Mouse (Mus musculus) lung, embryonic 14.5 days (tissue): Measurements from ENCODE around the gene Vmp1. TPM values are rescaled to one million over a fixed set of nuclear protein-coding genes. Genes with fewer than 3 reads are reported as not detected.

Experiments used
- ATAC-seq: fragments of 200-750 bp; cut with Nextera tagmentation; 2 replicates; pipeline ENCODE4 v1.8.0; 2017; ENCODE audit warnings: mild to moderate bottlenecking, moderate TSS enrichment, moderate library complexity; ENCODE audit not compliant: insufficient read depth
- DNase-seq: peaks from one replicate; pipeline ENCODE4 v3.0.0-alpha.2; 2015
- H3K27ac ChIP-seq: fragments of 300-500 bp; sonication (generic); 2 replicates; pipeline ENCODE4 v1.5.1; 2014; ENCODE audit warnings: low read depth, mild to moderate bottlenecking, moderate library complexity
- H3K27me3 ChIP-seq: fragments of 300-500 bp; sonication (generic); 2 replicates; pipeline ENCODE4 v1.6.1; 2014; ENCODE audit warnings: low read length, control low read depth; ENCODE audit not compliant: insufficient read depth
- H3K36me3 ChIP-seq: fragments of 300-500 bp; sonication (generic); 2 replicates; pipeline ENCODE4 v1.6.1; 2014; ENCODE audit warnings: control low read depth; ENCODE audit not compliant: insufficient read depth
- H3K4me1 ChIP-seq: fragments of 300-500 bp; sonication (generic); 2 replicates; pipeline ENCODE4 v1.6.1; 2014; ENCODE audit warnings: antibody characterized with exemption, control low read depth; ENCODE audit not compliant: insufficient read depth
- H3K4me2 ChIP-seq: fragments of 300-500 bp; sonication (generic); 2 replicates; pipeline ENCODE4 v1.6.1; 2014; ENCODE audit warnings: mild to moderate bottlenecking
- H3K4me3 ChIP-seq: fragments of 300-500 bp; sonication (generic); 2 replicates; pipeline ENCODE4 v1.5.1; 2014; ENCODE audit warnings: low read depth, low read length
- H3K9ac ChIP-seq: fragments of 300-500 bp; sonication (generic); 2 replicates; pipeline ENCODE4 v1.6.1; 2014
- H3K9me3 ChIP-seq: fragments of 300-500 bp; sonication (generic); 2 replicates; pipeline ENCODE4 v1.6.1; 2016; ENCODE audit warnings: low read depth, low read length, control low read depth
- CTCF ChIP-seq: IDR thresholded peaks from 2 replicates; pipeline ENCODE4 v1.5.1; 2016; ENCODE audit warnings: antibody characterized with exemption, low read depth
- WGBS: fragments of 180-500 bp; shearing (Covaris S2); extraction: QIAGEN DNeasy Blood & Tissue Kit; methylation state at CpG from one replicate; pipeline ENCODE4 v1.1.7; 2014; 5-methylcytosine and 5-hydroxymethylcytosine counted together
- polyA plus RNA-seq: library from polyadenylated mRNA; unstranded; fragments of >200 nt; fragmentation: Nextera tagmentation; extraction: Ambion mirVana; gene quantifications from 2 replicates; pipeline ENCODE4 v1.2.1, GENCODE M21; 2014

Vmp1 gene
- polyA plus RNA-seq, 1 experiment from 2014 or later: 117 TPM

GRCm38 (mm10) chr11:86614056-86614530 is 69.5 kb downstream of the Vmp1 start:
- H3K27ac ChIP-seq: peak overlapping the region; percentile 7; the same call in 1 of the 2 replicates
- no peak for TF ChIP-seq CTCF
- H3K27me3 ChIP-seq: no peaks in the 10 kb centered on the region
- H3K4me1 ChIP-seq: no peaks in the 10 kb centered on the region
- H3K9ac ChIP-seq: no peak overlapping the region
- 51% methylated on average over 2 of the region's 2 CpGs for WGBS
- DNase-seq (peak; percentile 7), ATAC-seq (no peak)
- no peak overlapping the region for H3K4me2 ChIP-seq
- H3K36me3 ChIP-seq: peaks cover 12% of the 10 kb centered on the region; the same call in 1 of the 2 replicates
- H3K9me3 ChIP-seq: no peaks in the 10 kb centered on the region
- no peak overlapping the region for H3K4me3 ChIP-seq

DNA sequence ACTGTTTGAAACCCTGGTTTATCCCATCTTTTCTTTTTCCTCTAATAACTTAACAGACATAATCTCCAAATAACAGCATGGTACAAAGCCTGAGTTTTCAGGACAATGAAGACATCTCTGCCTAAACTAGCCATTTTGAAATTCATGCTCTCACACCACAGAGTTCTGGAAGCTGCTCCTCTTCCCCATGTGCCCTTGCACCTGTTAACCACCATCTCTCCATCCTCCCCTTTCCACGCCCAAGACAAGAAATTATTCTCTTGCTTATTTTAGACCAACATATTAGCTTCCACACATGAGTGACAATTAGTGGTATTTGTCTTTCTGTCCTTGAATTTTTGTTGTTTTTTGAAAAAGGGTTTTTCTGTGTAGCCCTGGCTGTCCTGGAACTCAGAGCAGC is 71.6 kb downstream of the Vmp1 start:
- H3K27me3 ChIP-seq: no peaks in the 10 kb centered on the region
- no peak overlapping the region for H3K27ac ChIP-seq
- WGBS: 88% methylated on average over 1 of the region's 1 CpGs
- ATAC-seq (no peak), DNase-seq (no peak)
- H3K4me1 ChIP-seq: no peaks in the 10 kb centered on the region
- TF ChIP-seq CTCF: no peak
- H3K9ac ChIP-seq: no peak overlapping the region
- no peak overlapping the region for H3K4me3 ChIP-seq
- H3K4me2 ChIP-seq: no peak overlapping the region
- H3K36me3 ChIP-seq: peaks cover 12% of the 10 kb centered on the region; the same call in 1 of the 2 replicates
- H3K9me3 ChIP-seq: no peaks in the 10 kb centered on the region

DNA sequence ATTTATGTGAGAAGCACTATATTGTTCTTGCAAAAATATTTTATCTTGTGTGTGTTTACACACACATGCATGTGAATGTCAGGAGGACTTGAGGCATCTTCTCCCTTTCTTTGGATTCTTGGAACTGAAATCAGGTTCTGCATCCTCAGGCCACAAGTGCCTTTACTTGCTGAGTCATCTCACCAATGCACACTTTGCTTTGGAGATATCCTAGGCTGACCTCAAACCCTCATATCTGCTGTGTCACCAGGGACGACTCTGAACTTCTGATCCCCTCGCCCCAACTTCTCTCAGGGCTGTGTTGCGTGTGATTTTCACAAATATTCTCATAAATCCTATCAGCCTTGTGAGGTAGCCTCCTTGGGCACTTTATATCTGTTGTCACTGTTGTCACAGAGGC is 73.4 kb downstream of the Vmp1 start:
- Histone ChIP-seq H3K4me3 (no peak overlapping the region), H3K27ac (no peak overlapping the region), H3K9me3 (no peaks in the 10 kb centered on the region), H3K4me2 (no peak overlapping the region), H3K36me3 (peaks cover 14% of the 10 kb centered on the region; the same call in 1 of the 2 replicates), H3K4me1 (no peaks in the 10 kb centered on the region), H3K9ac (no peak overlapping the region), H3K27me3 (no peaks in the 10 kb centered on the region)
- TF ChIP-seq CTCF: no peak
- WGBS: 91% methylated on average over 3 of the region's 3 CpGs
- DNase-seq (no peak), ATAC-seq (no peak)

- DNase-seq (no peak), ATAC-seq (no peak)
- Histone ChIP-seq H3K4me3 (no peak overlapping the region), H3K36me3 (peaks cover 18% of the 10 kb centered on the region; the same call in 1 of the 2 replicates), H3K27me3 (no peaks in the 10 kb centered on the region), H3K4me2 (no peak overlapping the region), H3K9ac (no peak overlapping the region), H3K9me3 (no peaks in the 10 kb centered on the region), H3K4me1 (no peaks in the 10 kb centered on the region), H3K27ac (no peak overlapping the region)
- 70% methylated on average over 2 of the region's 2 CpGs for WGBS
- TF ChIP-seq CTCF: no peak
Observed at GRCm38 (mm10) chr11:86607808-86608350, 75.8 kb downstream of the Vmp1 start.

- no peak for DNase-seq
- no peak overlapping the region for H3K4me3 ChIP-seq
- TF ChIP-seq CTCF: no peak
- ATAC-seq: no peak
- 89% methylated on average over 2 of the region's 2 CpGs for WGBS
- H3K4me1 ChIP-seq: no peaks in the 10 kb centered on the region
- no peaks in the 10 kb centered on the region for H3K9me3 ChIP-seq
- H3K9ac ChIP-seq: no peak overlapping the region
- no peak overlapping the region for H3K27ac ChIP-seq
- H3K36me3 ChIP-seq: peaks cover 18% of the 10 kb centered on the region; the same call in 1 of the 2 replicates
- no peak overlapping the region for H3K4me2 ChIP-seq
- H3K27me3 ChIP-seq: no peaks in the 10 kb centered on the region
Observed at GRCm38 (mm10) chr11:86606621-86607339, 76.9 kb downstream of the Vmp1 start.

- Histone ChIP-seq H3K27me3 (no peaks in the 10 kb centered on the region), H3K4me1 (no peaks in the 10 kb centered on the region), H3K4me3 (no peak overlapping the region), H3K4me2 (no peak overlapping the region), H3K36me3 (peaks cover 13% of the 10 kb centered on the region; the same call in 1 of the 2 replicates), H3K9ac (no peak overlapping the region), H3K27ac (no peak overlapping the region), H3K9me3 (no peaks in the 10 kb centered on the region)
- no peak for TF ChIP-seq CTCF
- WGBS: 65% methylated on average over 5 of the region's 5 CpGs
- ATAC-seq: no peak
- DNase-seq: no peak
Observed at GRCm38 (mm10) chr11:86604732-86605520, 78.7 kb downstream of the Vmp1 start.

GRCm38 (mm10) chr11:86604289-86604688 is 79.3 kb downstream of the Vmp1 start:
- H3K27ac ChIP-seq: no peak overlapping the region
- no peaks in the 10 kb centered on the region for H3K4me1 ChIP-seq
- DNase-seq: no peak
- no peaks in the 10 kb centered on the region for H3K9me3 ChIP-seq
- H3K4me2 ChIP-seq: no peak overlapping the region
- peaks cover 13% of the 10 kb centered on the region; the same call in 1 of the 2 replicates for H3K36me3 ChIP-seq
- no peak for TF ChIP-seq CTCF
- no peak overlapping the region for H3K9ac ChIP-seq
- no peaks in the 10 kb centered on the region for H3K27me3 ChIP-seq
- H3K4me3 ChIP-seq: no peak overlapping the region
- ATAC-seq: no peak
- WGBS: 88% methylated on average over 3 of the region's 3 CpGs
